Mouse (Mus musculus): ENCODE measurements around the gene Zscan21. TPM values are rescaled to one million over a fixed set of nuclear protein-coding genes. Genes with fewer than 3 reads are reported as not detected.
"Not testable (repeated sequence)": the region's sequence is repeated elsewhere in the genome, so short reads cannot be mapped to it uniquely, and the experiment has no call there.

The Zscan21 gene
- polyA plus RNA-seq, 1 experiment, result 22.2 TPM

- H3K4me1 ChIP-seq (ENCODE audit: control insufficient read depth, insufficient read depth, low read length), result no peaks in the 10 kb centered on the region; the same call in 1 of the 2 replicates
- TF ChIP-seq CTCF (IDR thresholded peaks at IDR 0.05; ENCODE audit: borderline replicate concordance, insufficient read depth, low read length) (no peak), POLR2A (IDR thresholded peaks at IDR 0.05; ENCODE audit: low read depth, low read length) (no peak)
- H3K27ac ChIP-seq (ENCODE audit: insufficient read depth, low read length), result peak overlapping the region; percentile 6; the same call in 1 of the 2 replicates
- peak overlapping the region; percentile 63 for H3K4me3 ChIP-seq (ENCODE audit: insufficient read depth, low read length)
These were observed 31.2 kb upstream of the Zscan21 start for GRCm38 (mm10) chr5:138085421-138085911.

GRCm38 (mm10) chr5:138086842-138087241 is 29.9 kb upstream of the Zscan21 start:
- no peak overlapping the region; the same call in 1 of the 2 replicates for H3K4me3 ChIP-seq (ENCODE audit: insufficient read depth, low read length)
- H3K27ac ChIP-seq (ENCODE audit: insufficient read depth, low read length), result no peak overlapping the region
- TF ChIP-seq CTCF (IDR thresholded peaks at IDR 0.05; ENCODE audit: borderline replicate concordance, insufficient read depth, low read length) (no peak), POLR2A (IDR thresholded peaks at IDR 0.05; ENCODE audit: low read depth, low read length) (no peak)
- H3K4me1 ChIP-seq (ENCODE audit: control insufficient read depth, insufficient read depth, low read length), result no peaks in the 10 kb centered on the region; the same call in 1 of the 2 replicates

- Histone ChIP-seq H3K4me3 (ENCODE audit: insufficient read depth, low read length) (no peak overlapping the region), H3K27ac (ENCODE audit: insufficient read depth, low read length) (no peak overlapping the region), H3K4me1 (ENCODE audit: control insufficient read depth, insufficient read depth, low read length) (no peaks in the 10 kb centered on the region; the same call in 1 of the 2 replicates)
- TF ChIP-seq CTCF (IDR thresholded peaks at IDR 0.05; ENCODE audit: borderline replicate concordance, insufficient read depth, low read length), result no peak
- TF ChIP-seq POLR2A (IDR thresholded peaks at IDR 0.05; ENCODE audit: low read depth, low read length), result no peak
These were observed 28.3 kb upstream of the Zscan21 start for GRCm38 (mm10) chr5:138088366-138088765.

- no peak for TF ChIP-seq POLR2A (IDR thresholded peaks at IDR 0.05; ENCODE audit: low read depth, low read length)
- no peak for TF ChIP-seq CTCF (IDR thresholded peaks at IDR 0.05; ENCODE audit: borderline replicate concordance, insufficient read depth, low read length)
- no peak overlapping the region for H3K4me3 ChIP-seq (ENCODE audit: insufficient read depth, low read length)
- H3K27ac ChIP-seq (ENCODE audit: insufficient read depth, low read length), result no peak overlapping the region
- no peaks in the 10 kb centered on the region; the same call in 1 of the 2 replicates for H3K4me1 ChIP-seq (ENCODE audit: control insufficient read depth, insufficient read depth, low read length)
These were observed 27.6 kb upstream of the Zscan21 start for GRCm38 (mm10) chr5:138089108-138089551.

GRCm38 (mm10) chr5:138090271-138090670 is 26.4 kb upstream of the Zscan21 start:
- Histone ChIP-seq H3K4me1 (ENCODE audit: control insufficient read depth, insufficient read depth, low read length) (no peaks in the 10 kb centered on the region; the same call in 1 of the 2 replicates), H3K4me3 (ENCODE audit: insufficient read depth, low read length) (no peak overlapping the region), H3K27ac (ENCODE audit: insufficient read depth, low read length) (no peak overlapping the region)
- TF ChIP-seq POLR2A (IDR thresholded peaks at IDR 0.05; ENCODE audit: low read depth, low read length) (no peak), CTCF (IDR thresholded peaks at IDR 0.05; ENCODE audit: borderline replicate concordance, insufficient read depth, low read length) (peak; percentile 58; the same call in 1 of the 2 replicates)

GRCm38 (mm10) chr5:138090737-138091136 is 26.0 kb upstream of the Zscan21 start:
- Histone ChIP-seq H3K4me1 (ENCODE audit: control insufficient read depth, insufficient read depth, low read length) (no peaks in the 10 kb centered on the region; the same call in 1 of the 2 replicates), H3K4me3 (ENCODE audit: insufficient read depth, low read length) (no peak overlapping the region)
- no peak for TF ChIP-seq POLR2A (IDR thresholded peaks at IDR 0.05; ENCODE audit: low read depth, low read length)
- TF ChIP-seq CTCF (IDR thresholded peaks at IDR 0.05; ENCODE audit: borderline replicate concordance, insufficient read depth, low read length), result no peak

GRCm38 (mm10) chr5:138092771-138093170 is 23.9 kb upstream of the Zscan21 start:
- no peak overlapping the region for H3K4me3 ChIP-seq (ENCODE audit: insufficient read depth, low read length)
- H3K4me1 ChIP-seq (ENCODE audit: control insufficient read depth, insufficient read depth, low read length), result no peaks in the 10 kb centered on the region
- no peak overlapping the region for H3K27ac ChIP-seq (ENCODE audit: insufficient read depth, low read length)
- TF ChIP-seq CTCF (IDR thresholded peaks at IDR 0.05; ENCODE audit: borderline replicate concordance, insufficient read depth, low read length), result no peak
- no peak for TF ChIP-seq POLR2A (IDR thresholded peaks at IDR 0.05; ENCODE audit: low read depth, low read length)

More at GRCm38 (mm10) chr5:138090737-138091136, 26.0 kb upstream of the Zscan21 start:
- H3K27ac ChIP-seq (ENCODE audit: insufficient read depth, low read length), result no peak overlapping the region

GRCm38 (mm10) chr5:138094474-138094873 is 22.2 kb upstream of the Zscan21 start:
- no peak overlapping the region for H3K27ac ChIP-seq (ENCODE audit: insufficient read depth, low read length)
- no peak overlapping the region for H3K4me3 ChIP-seq (ENCODE audit: insufficient read depth, low read length)
- H3K4me1 ChIP-seq (ENCODE audit: control insufficient read depth, insufficient read depth, low read length), result no peaks in the 10 kb centered on the region
- no peak for TF ChIP-seq POLR2A (IDR thresholded peaks at IDR 0.05; ENCODE audit: low read depth, low read length)
- TF ChIP-seq CTCF (IDR thresholded peaks at IDR 0.05; ENCODE audit: borderline replicate concordance, insufficient read depth, low read length), result no peak

- no peak for TF ChIP-seq POLR2A (IDR thresholded peaks at IDR 0.05; ENCODE audit: low read depth, low read length)
- TF ChIP-seq CTCF (IDR thresholded peaks at IDR 0.05; ENCODE audit: borderline replicate concordance, insufficient read depth, low read length), result no peak
- Histone ChIP-seq H3K27ac (ENCODE audit: insufficient read depth, low read length) (no peak overlapping the region), H3K4me3 (ENCODE audit: insufficient read depth, low read length) (no peak overlapping the region), H3K4me1 (ENCODE audit: control insufficient read depth, insufficient read depth, low read length) (no peaks in the 10 kb centered on the region)
These were observed 11.7 kb upstream of the Zscan21 start for GRCm38 (mm10) chr5:138104976-138105375.

GRCm38 (mm10) chr5:138107130-138107529 is 9.6 kb upstream of the Zscan21 start:
- TF ChIP-seq CTCF (IDR thresholded peaks at IDR 0.05; ENCODE audit: borderline replicate concordance, insufficient read depth, low read length), result no peak
- TF ChIP-seq POLR2A (IDR thresholded peaks at IDR 0.05; ENCODE audit: low read depth, low read length), result no peak

GRCm38 (mm10) chr5:138109847-138110396 is 6.8 kb upstream of the Zscan21 start:
- not testable (repeated sequence) for H3K4me1 ChIP-seq (ENCODE audit: control insufficient read depth, insufficient read depth, low read length); H3K27ac ChIP-seq (ENCODE audit: insufficient read depth, low read length)

More at GRCm38 (mm10) chr5:138107130-138107529, 9.6 kb upstream of the Zscan21 start:
- Histone ChIP-seq H3K27ac (ENCODE audit: insufficient read depth, low read length) (no peak overlapping the region), H3K4me1 (ENCODE audit: control insufficient read depth, insufficient read depth, low read length) (no peaks in the 10 kb centered on the region), H3K4me3 (ENCODE audit: insufficient read depth, low read length) (no peak overlapping the region)

More at GRCm38 (mm10) chr5:138109847-138110396, 6.8 kb upstream of the Zscan21 start:
- not testable (repeated sequence) for H3K4me3 ChIP-seq (ENCODE audit: insufficient read depth, low read length)

All from embryonic fibroblast, embryonic 13.5 days (primary cell).